Mouse (Mus musculus) naive thymus-derived CD4-positive, alpha-beta T cell, adult 2 months (primary cell): ENCODE measurements at regions not wholly inside any gene's neighbourhood (a gene's known extent, or its start where the extent isn't known, plus 50 kb on each side); places are given as distances from the start of the nearest gene placed in this dataset.

Experiments
- DNase-seq: peaks from one replicate; pipeline ENCODE4 v3.0.0-alpha.2; 2011; ENCODE audit warnings: low read depth

DNA sequence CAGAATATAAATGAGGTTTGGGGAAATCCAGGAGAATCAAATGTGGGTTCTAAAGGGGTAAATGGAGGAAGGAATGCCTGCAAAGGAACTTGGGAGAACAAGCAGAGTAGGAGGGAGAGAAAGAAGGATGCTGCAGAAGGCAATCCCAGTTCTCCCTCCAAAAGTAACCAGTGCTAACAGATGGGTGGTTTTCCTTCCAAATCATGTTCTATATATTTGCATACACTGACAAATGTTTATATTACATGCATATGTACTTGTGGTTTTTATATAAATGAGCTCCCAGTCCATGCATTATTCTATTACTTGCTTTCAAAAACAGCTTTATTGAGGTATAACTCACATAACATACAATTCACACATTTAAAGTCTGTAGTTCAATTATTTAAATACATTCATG is 53.7 kb downstream of the Zcchc12 start:
- DNase-seq: no peak

DNA sequence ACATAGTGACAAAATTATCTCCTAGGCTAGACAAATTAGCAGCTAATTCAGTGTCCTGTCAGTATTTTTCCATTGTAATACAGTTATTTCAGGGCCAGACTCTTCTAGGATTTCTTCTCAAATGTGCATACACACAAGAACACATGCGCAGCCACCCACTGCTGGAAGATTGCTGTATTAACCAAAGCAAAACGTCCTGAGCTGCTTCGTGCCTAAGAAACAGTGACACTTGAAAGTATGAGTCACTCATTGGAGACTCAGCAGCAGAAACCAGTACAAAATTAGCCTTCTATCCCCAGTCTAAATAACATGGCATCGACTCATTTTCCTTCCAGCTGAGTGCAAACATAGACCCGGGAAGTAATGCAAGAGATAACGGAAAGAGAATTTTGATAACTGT is 59.2 kb downstream of the Zcchc12 start:
- DNase-seq: no peak

DNA sequence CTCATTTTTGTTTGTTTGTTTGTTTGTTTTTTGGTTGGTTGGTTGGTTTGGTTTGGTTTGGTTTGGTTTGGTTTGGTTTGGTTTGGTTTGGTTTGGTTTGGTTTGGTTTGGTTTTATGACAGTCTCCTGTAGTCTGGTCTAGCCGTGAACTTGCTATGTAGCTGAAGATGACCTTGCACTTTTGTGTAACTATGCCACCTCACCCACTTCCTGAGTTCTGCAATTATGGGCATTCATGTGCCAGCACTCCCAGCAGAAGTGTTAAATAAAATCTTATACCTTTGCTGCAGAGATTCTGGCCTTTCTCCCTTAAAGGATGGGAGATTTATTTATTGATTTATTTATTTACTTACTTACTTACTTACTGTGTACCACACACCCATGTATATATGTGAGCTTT is 51.5 kb upstream of the Lonrf3 start:
- peak; percentile 2 for DNase-seq
